Mouse (Mus musculus) adrenal gland, adult (tissue): ENCODE measurements around the gene Slc39a11.
A peak's percentile ranks its signal among the peaks of the same experiment; 100 is the strongest.

Experiments
- DNase-seq, 2 experiments: peaks; one replicate each; pipeline ENCODE4 v3.0.0; 2022 to 2023; ENCODE audit warnings: low spot score in 1 of 2; ENCODE audit not compliant: inconsistent age in 2 of 2

Gene Slc39a11

DNA sequence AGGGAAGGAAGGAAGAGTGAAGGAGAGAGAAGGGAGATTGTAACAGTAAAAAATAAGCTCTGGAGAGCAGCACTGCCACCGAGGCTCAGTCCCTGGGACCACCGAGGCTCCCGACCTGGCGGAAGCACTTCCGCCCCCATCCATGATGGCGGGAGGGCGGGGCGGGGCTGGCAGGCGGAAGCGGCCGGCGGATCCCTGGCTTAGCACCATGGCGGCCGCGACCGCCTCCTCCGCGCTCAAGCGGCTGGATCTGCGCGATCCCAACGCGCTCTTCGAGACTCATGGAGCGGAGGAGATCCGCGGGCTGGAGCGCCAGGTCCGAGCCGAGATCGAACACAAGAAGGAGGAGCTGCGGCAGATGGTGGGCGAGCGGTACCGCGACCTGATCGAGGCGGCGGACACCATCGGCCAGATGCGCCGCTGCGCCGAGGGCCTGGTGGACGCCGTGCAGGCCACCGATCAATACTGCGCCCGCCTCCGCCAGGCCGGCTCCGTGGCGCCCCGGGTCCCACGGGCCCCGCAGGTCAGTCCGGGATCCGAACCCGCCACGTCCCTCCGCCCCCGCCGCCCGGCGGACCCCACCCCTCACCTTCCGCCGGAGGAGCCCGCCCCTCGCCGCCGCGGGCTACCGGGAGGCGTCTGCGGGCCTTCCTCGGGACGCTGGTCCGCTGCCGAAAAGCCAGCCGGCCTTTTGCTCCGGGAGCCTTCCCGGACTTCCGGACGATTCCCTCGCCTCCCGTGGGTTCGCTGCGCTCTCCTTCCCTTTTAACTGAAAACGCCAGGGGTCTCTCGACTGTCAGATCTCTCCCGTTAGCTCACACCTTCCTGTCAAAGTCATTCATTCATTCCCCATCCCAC, at the start of gene Slc39a11:
Gene Slc39a11, minus strand, starts transcription at position 727 of the 858 bp plus-strand sequence.
- peak; percentile 72 to 91 for DNase-seq

DNA sequence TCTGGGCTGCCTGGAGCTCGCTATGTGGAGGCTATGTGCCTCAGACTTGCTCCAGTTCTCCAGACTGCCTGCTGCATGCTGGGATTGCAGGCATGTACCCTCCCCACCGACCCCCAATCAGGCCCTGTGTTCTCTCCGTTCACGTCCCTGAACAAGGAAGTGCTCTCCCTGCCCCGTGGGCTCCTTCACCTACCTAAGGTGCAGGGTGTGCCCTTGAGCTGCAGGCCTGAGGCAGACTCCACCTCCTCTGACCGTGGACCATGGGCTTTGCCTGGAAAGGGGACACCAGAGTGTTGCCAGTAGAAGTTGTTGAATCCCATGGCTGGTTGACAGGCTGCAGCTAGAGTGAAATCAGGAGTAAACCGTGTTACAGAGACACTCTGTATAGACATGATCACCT, 49.8 kb upstream of the Slc39a11 start:
- DNase-seq = no peak

DNA sequence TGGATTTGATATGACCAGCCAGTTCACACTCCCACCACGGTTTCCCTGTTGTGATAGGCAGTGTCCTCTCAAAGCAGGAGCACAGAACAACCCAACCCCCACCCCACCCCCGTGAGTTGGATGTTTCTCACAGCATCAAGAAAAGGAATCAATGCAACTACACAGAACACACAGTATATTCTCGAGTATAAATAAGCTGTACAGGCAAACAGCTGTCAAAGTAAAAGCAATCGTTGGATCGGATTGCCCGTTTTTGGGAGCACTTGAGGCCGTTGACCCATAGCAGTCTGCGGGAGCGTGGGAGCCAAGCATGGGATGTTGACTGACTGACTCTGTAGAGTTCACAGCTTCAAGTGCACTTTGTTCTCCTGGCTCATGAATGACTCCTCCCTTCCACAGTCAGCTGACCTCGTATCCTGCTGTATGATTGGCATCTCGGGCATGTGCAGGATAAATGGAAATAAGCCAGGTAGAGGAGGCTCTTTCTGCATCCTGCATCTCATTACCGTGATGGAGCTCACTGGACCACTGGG, 48.2 kb upstream of the Slc39a11 start:
- no peak for DNase-seq

DNA sequence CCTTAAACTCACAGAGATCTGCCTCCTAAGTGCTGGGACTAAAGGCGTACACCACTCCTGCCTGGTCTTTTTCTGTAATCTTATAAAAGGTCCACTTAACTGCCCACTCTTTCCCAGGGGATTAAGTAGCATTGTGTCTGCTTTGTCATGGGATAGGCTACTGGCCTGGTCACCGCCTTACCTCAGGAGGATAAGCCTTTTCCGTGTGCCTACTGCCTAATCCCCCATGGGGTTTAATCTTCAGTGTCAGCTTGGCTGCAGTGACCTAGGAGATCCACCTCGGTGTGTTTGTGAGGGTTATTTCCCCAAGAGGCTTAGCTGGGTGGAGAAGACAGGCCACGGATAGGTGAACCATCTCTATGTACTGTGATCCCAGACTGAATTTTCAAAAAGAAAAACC, 47.7 kb upstream of the Slc39a11 start:
- DNase-seq = no peak

DNA sequence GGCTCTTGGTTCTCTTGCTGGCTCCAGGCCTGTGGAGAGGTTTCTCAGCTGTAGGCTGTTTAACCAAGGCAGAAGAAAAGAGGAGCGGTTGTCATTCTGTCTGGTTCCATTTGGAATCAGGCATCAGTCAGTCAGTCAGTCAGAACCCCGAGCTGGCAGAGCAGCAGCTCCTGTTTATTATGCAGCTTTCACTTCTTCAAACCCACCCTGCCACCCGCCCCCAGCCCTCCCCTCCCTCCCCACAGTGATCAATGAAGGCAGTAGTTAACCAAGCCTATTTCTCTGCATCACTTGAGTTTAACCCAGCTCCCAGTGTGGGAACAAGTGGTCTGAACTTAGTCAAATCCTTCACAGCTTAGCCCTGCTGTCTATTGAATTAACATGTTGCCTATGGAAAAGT, 42.0 kb upstream of the Slc39a11 start:
- DNase-seq = no peak

DNA sequence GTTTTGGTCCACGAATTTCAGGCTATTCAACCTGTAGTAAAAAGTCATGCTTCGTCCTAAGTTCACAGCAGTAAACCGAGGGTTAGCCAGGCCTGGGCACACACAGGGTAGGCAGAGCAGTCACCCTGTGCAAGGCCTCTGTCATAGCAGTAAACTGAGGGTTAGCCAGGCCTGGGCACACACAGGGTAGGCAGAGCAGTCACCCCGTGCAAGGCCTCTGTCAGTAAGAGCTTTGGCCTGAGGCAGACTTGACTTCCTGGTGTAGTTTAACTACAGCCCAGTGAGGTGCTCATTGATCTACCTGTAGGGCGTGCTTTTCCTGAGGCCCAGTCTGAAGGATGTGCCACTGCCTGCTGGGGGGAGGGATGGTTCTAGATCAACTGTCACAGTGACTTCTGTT, 41.4 kb upstream of the Slc39a11 start:
- DNase-seq = no peak

DNA sequence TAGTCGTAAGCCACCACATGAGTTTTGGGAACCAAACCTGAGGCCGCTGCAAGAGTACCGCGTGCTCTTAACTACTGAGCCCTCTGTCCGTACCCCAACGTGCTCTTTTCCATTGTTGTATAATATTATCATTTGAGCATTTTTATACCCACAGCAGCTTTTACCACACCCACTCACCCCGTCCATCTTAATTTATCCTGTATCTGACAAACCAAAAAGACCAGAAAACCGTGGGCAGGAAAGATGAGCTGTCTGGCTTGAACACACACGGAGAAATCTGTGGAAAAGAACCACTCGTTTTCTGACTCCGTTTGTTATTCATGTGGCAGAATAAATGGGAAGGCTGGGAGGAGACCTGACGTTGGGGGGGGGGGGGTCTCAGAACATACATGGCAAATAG, 40.6 kb upstream of the Slc39a11 start:
- DNase-seq = no peak

DNA sequence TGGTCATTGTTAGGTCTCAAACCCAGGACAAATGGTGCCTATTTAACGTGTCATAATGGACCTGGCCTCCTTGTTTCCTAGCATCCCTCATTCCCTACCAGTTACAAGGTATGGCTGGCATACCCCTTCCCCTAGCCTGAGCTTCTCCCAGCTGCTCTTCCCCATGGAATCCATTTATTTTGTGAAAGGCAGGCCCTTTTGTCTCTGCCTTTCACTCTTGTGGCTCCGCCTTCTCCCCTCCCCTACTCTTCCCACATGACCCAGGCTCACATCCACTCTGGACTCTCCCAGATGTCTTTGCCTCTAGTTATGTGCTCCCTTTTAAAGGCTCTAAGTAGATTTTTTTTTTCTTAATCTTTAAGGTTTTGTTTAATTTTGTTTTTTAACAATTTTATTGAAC, 37.2 kb upstream of the Slc39a11 start:
- no peak for DNase-seq

DNA sequence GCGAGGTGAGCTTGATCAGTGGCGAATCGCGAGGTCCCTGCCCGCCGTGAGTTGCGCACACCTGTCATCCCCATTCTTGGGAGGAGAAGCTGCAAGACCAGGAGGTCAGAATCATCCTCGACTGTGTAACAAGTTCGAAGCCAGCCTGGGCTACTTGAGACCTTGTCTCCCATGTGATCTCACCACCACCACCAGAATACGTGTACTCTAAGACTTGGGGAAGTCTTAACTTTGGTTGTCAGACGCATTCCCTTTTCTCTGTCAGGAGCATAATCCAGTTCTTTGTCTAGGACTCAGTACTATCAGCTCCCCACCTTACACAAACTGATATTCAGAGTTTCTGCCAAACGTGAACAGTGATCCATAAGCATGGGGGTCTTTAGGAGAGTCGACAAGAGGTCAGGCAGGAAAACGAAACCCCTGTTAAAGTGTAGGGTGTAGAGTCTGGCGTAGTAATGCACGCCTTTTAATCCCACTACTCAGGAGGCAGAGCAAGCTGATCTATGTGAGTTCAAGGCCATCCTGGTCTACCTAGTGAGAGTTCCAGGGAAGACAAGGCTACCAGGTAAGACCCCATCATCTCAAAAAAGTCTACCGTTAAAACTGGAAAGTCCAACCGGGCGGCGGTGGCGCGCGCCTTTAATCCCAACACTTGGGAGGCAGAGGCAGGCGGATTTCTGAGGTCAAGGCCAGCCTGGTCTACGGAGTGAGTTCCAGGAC, 35.0 kb upstream of the Slc39a11 start:
- DNase-seq = no peak

DNA sequence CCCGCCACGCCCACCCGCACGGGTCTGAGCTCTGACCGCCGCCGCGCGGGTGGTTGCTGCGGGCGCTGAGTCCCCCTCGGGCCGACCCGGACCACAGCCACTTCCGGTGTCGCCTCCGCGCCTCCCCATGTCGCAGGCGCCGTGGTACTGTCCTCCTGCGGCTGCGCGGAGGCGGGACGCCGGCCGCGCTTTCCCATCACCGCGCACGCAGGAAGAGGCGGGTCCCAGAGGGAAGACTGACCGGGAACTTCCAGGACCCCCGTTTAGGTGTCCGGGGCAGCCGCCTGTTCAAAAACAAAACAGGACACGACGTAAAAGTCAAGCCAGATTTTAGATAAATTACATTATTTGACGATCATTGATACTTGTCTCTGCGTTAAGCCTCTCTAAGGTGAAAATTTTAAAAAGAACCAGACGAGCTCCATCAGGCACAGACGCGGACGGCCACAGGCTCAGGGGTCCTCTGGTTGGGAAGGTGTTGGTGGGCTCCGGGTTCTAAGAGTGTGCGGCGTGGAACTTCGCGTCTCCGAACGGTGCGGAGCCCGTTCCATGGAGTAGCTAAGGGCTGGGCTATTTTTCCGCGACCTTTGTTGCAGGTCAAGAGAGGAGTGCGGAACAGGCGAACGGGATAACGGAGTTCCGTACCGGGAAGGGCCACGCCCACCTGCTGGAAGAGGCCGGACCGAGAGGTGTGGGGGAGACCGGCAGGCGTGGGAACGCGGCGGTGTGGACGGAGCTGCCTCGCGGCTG, 34.3 kb upstream of the Slc39a11 start, which contains the start of the genes Fam104a and D11Wsu47e:
Gene Fam104a, minus strand, starts transcription at position 199 of the 750 bp plus-strand sequence.
Gene D11Wsu47e, plus strand, starts transcription at position 456 of the 750 bp plus-strand sequence.
- peak; percentile 97 to 99 for DNase-seq

DNA sequence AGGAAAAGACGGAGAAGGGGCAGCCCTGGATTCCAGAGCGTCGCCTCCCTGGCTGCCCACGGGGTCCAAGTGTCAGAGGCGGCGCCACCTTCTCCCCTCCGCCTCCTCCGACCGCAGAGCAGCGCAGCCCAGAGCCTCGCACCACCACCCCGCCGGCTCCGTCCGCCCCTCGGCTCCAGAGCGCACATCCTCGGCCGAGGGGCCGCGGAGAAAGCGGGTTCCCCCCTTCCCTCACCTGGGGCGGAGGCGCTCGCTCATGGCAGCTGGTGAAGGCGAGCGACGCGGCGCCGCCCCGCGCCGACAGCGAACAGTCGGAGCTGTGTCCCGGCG, 33.7 kb upstream of the Slc39a11 start:
- DNase-seq = no peak

DNA sequence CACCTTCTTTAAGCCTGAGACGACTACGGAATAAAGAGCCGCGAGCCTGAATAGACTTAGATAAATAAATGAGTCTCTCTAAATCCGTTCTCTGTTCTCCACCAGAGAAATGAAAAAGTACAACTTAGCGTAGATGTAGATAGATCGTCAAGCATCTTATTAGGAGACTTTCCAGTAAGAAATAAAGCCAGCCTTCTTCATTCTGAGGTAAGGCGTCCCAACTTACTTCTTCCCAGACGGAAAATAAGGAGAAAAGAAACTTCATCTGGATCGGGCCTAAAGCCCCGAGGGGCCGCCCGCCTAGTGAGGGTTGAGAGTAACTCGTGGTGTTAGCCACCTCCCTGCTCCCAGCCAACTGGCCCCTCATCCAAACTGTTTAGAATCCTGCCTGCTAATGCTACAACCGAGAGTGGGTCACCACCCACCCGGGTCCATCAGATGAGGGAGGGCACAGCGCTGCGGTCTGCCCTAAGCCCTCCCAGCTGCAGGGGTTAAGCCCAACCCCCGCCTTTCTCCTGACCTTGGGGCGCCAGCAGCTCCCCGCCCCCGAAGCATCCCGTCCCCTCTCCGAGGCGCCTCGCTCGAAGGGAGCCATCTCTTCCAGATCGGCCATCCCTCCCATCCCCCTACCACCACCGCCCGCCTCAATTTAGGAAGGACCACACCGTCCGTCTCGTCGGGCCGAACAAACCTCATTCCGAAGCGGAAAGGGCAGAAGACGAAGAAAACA, 33.2 kb upstream of the Slc39a11 start:
- DNase-seq = peak; percentile 84 to 91

DNA sequence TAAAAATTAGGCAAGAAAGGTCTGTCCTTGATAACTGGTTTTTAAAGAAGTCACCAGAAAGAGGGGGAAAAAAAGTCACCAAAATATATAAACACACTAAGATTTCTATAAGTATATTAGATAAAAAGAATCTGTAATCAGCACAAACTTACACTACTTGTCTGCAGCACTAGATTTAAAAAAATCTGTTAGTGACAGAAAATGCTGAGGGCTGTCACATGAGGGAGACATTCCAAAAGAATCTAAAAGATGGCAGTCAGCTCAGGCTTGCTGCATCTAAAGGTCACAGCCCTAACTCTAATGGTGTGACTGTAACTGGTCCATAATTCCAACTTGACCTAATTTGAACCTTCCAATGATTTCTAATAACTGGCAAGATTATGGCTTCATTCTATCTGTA, 32.1 kb upstream of the Slc39a11 start:
- DNase-seq = no peak

DNA sequence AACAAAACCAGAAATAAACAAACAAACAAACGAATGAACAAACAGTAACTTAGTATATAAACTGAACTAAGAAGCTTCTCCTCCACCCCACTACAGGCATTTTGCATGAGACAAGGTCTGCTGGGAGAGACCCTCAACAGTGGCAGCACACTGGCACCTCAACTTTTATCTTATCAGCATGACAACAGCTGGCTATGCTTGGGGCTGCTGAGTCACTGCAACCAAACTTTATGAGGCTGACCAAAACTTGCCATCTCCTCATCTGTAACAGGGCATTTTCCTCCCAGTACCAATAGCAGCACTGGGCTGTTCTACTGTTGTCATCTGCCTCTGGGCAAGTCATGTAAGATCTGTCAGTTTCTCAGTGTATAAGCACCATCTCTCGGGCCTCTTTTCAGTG, 31.1 kb upstream of the Slc39a11 start:
- DNase-seq = peak in 1 of 2 experiments; percentile 58

DNA sequence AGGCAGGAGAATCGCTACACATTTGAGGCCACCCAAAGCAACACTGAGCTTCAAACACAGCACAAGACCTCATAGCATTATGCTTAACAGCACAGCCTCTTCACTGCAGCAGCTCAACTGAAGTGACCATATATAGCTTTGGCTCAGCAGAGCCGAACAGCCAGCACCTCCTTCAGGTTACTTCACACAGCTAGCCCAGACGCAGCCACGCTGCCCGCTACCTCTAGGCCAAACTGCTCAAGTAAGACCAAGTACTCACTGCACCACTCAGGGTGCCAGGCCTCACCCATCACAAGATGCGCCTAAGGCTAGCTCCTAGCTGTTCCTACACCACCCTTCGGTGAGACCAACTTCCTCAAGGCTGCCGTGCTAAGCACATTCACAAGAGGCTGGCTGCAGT, 28.5 kb upstream of the Slc39a11 start:
- no peak for DNase-seq

DNA sequence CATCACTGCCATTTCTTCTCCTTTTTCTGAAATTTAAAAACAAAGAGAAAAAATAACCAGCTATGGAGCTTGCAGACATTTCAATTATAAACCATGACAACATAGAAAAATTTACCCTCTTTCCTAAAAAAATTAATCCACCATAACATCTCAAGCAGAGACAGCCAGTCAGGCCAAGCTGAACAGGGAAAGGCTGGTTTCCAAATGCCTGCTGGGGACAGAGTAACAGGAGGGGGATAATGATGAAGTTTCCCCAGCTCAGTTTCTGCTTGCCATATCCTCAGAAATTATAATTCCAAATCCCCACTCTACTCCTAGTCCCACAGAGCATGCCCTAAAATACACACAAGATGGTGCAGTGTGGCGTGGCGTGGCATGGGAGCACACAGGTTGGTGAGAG, 27.5 kb upstream of the Slc39a11 start:
- no peak for DNase-seq

DNA sequence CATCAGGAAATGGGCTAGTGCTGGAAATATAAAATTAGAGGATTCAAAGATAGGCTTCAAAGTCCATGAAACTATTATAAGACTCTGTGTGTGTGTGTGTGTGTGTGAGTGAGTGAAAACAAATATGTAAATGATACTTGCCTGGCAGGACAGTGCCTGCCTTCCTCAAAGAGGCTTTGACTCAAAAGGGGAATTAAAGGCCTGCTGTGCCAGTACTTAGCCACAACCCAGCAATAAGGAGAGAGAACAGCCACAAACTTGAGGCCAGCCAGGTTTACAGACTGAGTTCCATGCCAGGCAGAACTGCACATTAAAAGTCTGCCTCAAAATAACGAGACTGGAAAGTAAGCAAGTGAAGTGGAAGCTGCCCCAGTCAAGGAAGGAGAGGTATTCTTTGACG, 27.0 kb upstream of the Slc39a11 start:
- no peak for DNase-seq

DNA sequence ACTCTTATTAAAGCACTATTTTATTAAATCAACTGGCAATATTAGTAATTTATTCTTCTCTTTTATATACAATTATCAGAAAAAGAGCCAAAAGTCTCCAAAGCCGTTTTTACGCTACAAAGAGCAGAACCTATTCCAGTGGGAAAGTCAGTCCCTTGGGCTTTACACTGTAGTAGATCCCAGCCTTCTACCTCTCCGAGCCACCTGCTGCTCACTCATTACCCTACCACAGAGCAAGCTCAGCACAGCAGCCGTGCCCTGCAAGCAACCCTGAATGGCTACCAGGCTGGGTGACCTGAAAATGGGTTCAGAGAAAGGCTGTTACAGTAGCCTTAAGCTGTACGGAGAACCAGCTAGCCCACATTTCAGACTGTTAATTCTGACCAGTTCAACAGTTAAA, 24.7 kb upstream of the Slc39a11 start:
- no peak for DNase-seq

DNA sequence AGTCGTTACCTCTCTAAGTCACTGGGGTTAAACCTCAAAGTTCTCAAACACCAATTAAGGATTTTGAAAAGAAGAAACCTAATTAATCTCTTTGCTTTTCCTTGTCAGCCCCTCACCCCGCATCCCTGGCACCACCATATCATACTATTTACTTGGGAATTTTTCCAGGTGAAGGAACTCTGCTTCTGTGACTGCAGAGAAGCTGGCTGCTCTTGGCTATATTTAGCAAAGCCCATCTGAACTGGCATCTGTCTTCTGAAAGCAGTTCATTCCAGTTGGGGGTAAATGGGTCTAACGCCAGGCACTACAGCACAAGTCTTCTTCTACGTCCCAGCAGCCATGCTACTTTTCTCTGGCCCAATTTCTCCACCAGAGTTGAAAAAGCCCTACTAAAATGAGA, 23.7 kb upstream of the Slc39a11 start:
- no peak for DNase-seq

DNA sequence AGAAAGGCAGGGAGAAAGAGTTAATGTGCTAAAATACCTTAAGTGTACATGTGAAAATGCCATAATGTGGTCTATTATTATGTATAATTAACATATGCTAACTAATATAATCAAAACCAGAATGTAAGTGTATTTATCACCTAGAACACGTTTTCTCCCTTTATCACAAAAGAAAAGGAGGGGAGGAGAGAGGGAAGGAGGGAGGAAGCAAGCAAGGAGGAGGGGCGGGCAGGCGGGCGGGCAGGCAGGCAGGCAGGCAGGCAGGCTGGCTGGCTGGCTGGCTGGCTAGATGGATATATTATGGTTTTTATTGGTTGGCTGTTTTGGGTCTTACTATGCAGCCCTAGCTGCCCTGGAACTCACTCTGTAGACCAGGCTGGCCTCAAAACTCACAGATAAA, 19.8 kb upstream of the Slc39a11 start:
- no peak for DNase-seq

DNA sequence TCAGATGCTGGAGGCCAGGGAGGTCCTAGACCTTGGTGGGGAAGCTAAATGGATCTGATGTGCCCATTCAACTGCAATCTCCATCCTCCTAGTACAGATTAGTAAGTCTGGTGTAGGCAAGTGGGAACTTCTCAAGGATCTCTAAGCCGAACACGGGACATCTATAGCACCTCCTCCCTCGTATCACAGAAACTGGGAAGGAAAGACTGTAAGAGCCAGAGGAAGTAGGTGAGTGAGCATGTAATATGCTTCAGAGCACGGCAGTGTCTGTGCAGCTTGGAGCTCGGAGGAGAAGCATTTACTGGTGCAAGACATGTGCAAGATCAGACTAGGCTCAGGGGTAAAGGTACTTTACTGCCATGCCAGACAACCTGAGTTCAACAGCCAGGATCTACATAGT, 19.0 kb upstream of the Slc39a11 start:
- DNase-seq = no peak
